ENCODE assay signal across 25 mouse cellular contexts in the genomic region with DNA sequence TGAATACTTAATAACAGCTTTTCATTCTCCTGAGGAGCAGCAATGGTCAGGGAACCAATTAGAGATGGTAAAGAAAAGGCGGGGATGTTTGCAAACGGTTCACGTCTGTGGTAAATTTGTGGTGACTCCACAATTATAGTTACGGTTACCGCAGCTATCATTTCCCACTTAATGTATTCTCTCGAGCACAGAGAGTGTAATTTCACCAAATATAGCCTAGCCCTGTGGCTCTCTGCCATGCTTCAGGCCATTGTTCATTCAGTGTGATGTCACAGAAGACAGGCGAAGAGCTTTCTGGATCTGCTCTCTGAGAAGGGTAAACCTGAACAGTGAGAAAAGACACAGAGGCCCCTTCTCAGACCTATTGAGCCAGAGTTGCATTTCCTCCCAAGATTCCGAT.
DNase-seq lines count a peak whose midpoint lies in the region; ATAC-seq and TF ChIP-seq lines count a peak whose summit lies in the region.
"Had no signal": no experiment of that assay in that cellular context is flagged by ENCODE, and none has a peak within 500 bp of the region (broad histone marks: within the 10 kb centered on the region; RNA-seq: fewer than 3 reads in every experiment).

No protein-coding gene starts in this region.

- H3K4me1 ChIP-seq in embryonic facial prominence, embryonic 14.5 days (ENCODE audit: control insufficient read depth, insufficient read depth, low read length) = peaks cover 3% of the 10 kb centered on the region; the same call in 1 of the 2 replicates
- peaks cover 2% of the 10 kb centered on the region; the same call in 1 of the 2 replicates for H3K4me1 ChIP-seq in embryonic facial prominence, embryonic 10.5 days
- H3K4me1 ChIP-seq in forebrain, postnatal 0 days (ENCODE audit: insufficient read depth) = no peaks in the 10 kb centered on the region
- H3K4me1 ChIP-seq in forebrain, embryonic 16.5 days (replicated peaks; ENCODE audit: control insufficient read depth, insufficient read depth, low read length) = no peaks in the 10 kb centered on the region
- no peaks in the 10 kb centered on the region for H3K4me1 ChIP-seq in midbrain, embryonic 11.5 days (ENCODE audit: control insufficient read depth, insufficient read depth, low read length)
- H3K4me1 ChIP-seq: embryonic facial prominence, embryonic 12.5 days; forebrain, embryonic 12.5 days; forebrain, embryonic 15.5 days had no signal

- H3K4me3 ChIP-seq in embryonic facial prominence, embryonic 14.5 days (ENCODE audit: low read depth, low read length) = no peak overlapping the region
- no peak overlapping the region for H3K4me3 ChIP-seq in embryonic facial prominence, embryonic 10.5 days
- no peak overlapping the region for H3K4me3 ChIP-seq in forebrain, postnatal 0 days (ENCODE audit: low read depth, low read length)
- H3K4me3 ChIP-seq in forebrain, embryonic 16.5 days (replicated peaks; ENCODE audit: low read length) = no peak overlapping the region
- H3K4me3 ChIP-seq in midbrain, embryonic 11.5 days (ENCODE audit: low read depth, low read length) = no peak overlapping the region
- H3K4me3 ChIP-seq: embryonic facial prominence, embryonic 12.5 days; forebrain, embryonic 12.5 days; forebrain, embryonic 15.5 days had no signal

- WGBS in embryonic facial prominence, embryonic 14.5 days = 54% methylated on average over 8 of the region's 8 CpGs
- 79% methylated on average over 8 of the region's 8 CpGs for WGBS in embryonic facial prominence, embryonic 10.5 days
- 58% methylated on average over 8 of the region's 8 CpGs for WGBS in forebrain, postnatal 0 days
- 67% methylated on average over 8 of the region's 8 CpGs for WGBS in forebrain, embryonic 16.5 days
- WGBS in midbrain, embryonic 11.5 days = 92% methylated on average over 8 of the region's 8 CpGs

- H3K9ac ChIP-seq in embryonic facial prominence, embryonic 14.5 days (ENCODE audit: low read depth, low read length) = no peak overlapping the region
- no peak overlapping the region for H3K9ac ChIP-seq in forebrain, postnatal 0 days
- H3K9ac ChIP-seq in forebrain, embryonic 16.5 days (replicated peaks; ENCODE audit: low read depth, low read length) = no peak overlapping the region
- H3K9ac ChIP-seq in midbrain, embryonic 11.5 days (ENCODE audit: low read length) = no peak overlapping the region
- H3K9ac ChIP-seq: embryonic facial prominence, embryonic 12.5 days; forebrain, embryonic 12.5 days; forebrain, embryonic 15.5 days had no signal

- no peak for TF ChIP-seq CTCF in forebrain, postnatal 0 days (IDR thresholded peaks at IDR 0.05; ENCODE audit: low read depth)
- TF ChIP-seq CTCF in brain, embryonic 14.5 days (IDR thresholded peaks at IDR 0.05; ENCODE audit: borderline replicate concordance, extremely low read depth, insufficient read depth, insufficient read length) = no peak

- TF ChIP-seq POLR2A in brain, embryonic 14.5 days (IDR thresholded peaks at IDR 0.05; ENCODE audit: borderline replicate concordance, extremely low read depth, insufficient read depth, insufficient read length, poor library complexity, severe bottlenecking) = no peak

- no peaks in the 10 kb centered on the region for H3K36me3 ChIP-seq in embryonic facial prominence, embryonic 14.5 days (ENCODE audit: control insufficient read depth, insufficient read depth, low read length)
- no peaks in the 10 kb centered on the region for H3K36me3 ChIP-seq in embryonic facial prominence, embryonic 10.5 days (replicated peaks)
- no peaks in the 10 kb centered on the region for H3K36me3 ChIP-seq in forebrain, postnatal 0 days (ENCODE audit: insufficient read depth)
- no peaks in the 10 kb centered on the region for H3K36me3 ChIP-seq in forebrain, embryonic 16.5 days (ENCODE audit: control insufficient read depth, insufficient read depth)
- H3K36me3 ChIP-seq in midbrain, embryonic 11.5 days (ENCODE audit: control insufficient read depth, insufficient read depth, low read length) = no peaks in the 10 kb centered on the region
- H3K36me3 ChIP-seq: embryonic facial prominence, embryonic 12.5 days; forebrain, embryonic 12.5 days; forebrain, embryonic 15.5 days; G1E had no signal

- no peaks in the 10 kb centered on the region for H3K27me3 ChIP-seq in embryonic facial prominence, embryonic 14.5 days (replicated peaks; ENCODE audit: control insufficient read depth, insufficient read depth, low read length)
- no peaks in the 10 kb centered on the region for H3K27me3 ChIP-seq in embryonic facial prominence, embryonic 10.5 days (replicated peaks; ENCODE audit: low read depth, poor library complexity, severe bottlenecking)
- no peaks in the 10 kb centered on the region for H3K27me3 ChIP-seq in forebrain, postnatal 0 days (ENCODE audit: insufficient read depth, low read length)
- H3K27me3 ChIP-seq in forebrain, embryonic 16.5 days (replicated peaks; ENCODE audit: control insufficient read depth, insufficient read depth, low read length) = no peaks in the 10 kb centered on the region
- H3K27me3 ChIP-seq in midbrain, embryonic 11.5 days (ENCODE audit: control insufficient read depth, insufficient read depth, low read length) = no peaks in the 10 kb centered on the region
- H3K27me3 ChIP-seq: CH12.LX; embryonic facial prominence, embryonic 12.5 days; forebrain, embryonic 12.5 days; forebrain, embryonic 15.5 days; Patski had no signal

- no peak overlapping the region for H3K27ac ChIP-seq in embryonic facial prominence, embryonic 14.5 days (replicated peaks; ENCODE audit: low read depth, low read length)
- H3K27ac ChIP-seq in embryonic facial prominence, embryonic 10.5 days (replicated peaks) = no peak overlapping the region
- H3K27ac ChIP-seq in forebrain, postnatal 0 days (ENCODE audit: low read depth, low read length) = no peak overlapping the region
- no peak overlapping the region for H3K27ac ChIP-seq in forebrain, embryonic 16.5 days (ENCODE audit: low read length)
- no peak overlapping the region for H3K27ac ChIP-seq in midbrain, embryonic 11.5 days (ENCODE audit: low read depth, low read length)
- H3K27ac ChIP-seq: embryonic facial prominence, embryonic 12.5 days; forebrain, embryonic 12.5 days; forebrain, embryonic 15.5 days had no signal

- H3K9me3 ChIP-seq in embryonic facial prominence, embryonic 14.5 days (ENCODE audit: control insufficient read depth, low read length) = no peaks in the 10 kb centered on the region
- no peaks in the 10 kb centered on the region for H3K9me3 ChIP-seq in embryonic facial prominence, embryonic 10.5 days
- no peaks in the 10 kb centered on the region for H3K9me3 ChIP-seq in forebrain, postnatal 0 days (ENCODE audit: low read length)
- no peaks in the 10 kb centered on the region for H3K9me3 ChIP-seq in forebrain, embryonic 16.5 days (ENCODE audit: control insufficient read depth, low read length)
- no peaks in the 10 kb centered on the region for H3K9me3 ChIP-seq in midbrain, embryonic 11.5 days (ENCODE audit: control insufficient read depth, low read length)
- H3K9me3 ChIP-seq: embryonic facial prominence, embryonic 12.5 days; forebrain, embryonic 12.5 days; forebrain, embryonic 15.5 days had no signal

- peak; percentile 55 for DNase-seq in embryonic facial prominence, embryonic 14.5 days (ENCODE audit: low spot score)
- DNase-seq in embryonic facial prominence, embryonic 10.5 days (ENCODE audit: low spot score) = no peak
- peak; percentile 8 for DNase-seq in forebrain, postnatal 0 days
- peak; percentile 23 for DNase-seq in brain, embryonic 14.5 days (ENCODE audit: low read depth)
- no peak for DNase-seq in midbrain, embryonic 11.5 days (ENCODE audit: low spot score, missing footprints)
- DNase-seq: adrenal gland, adult 8-10 months; adrenal gland, postnatal 14 days; adrenal gland, postnatal 36 days; B cell, adult 2 months; cerebellum, adult 11 months; cerebellum, adult 18-20 months; cerebellum, adult 8-10 months; cerebellum, adult 9-11 months; cerebellum, postnatal 14 days; cerebellum, postnatal 36 days; embryo, embryonic 11 days had no signal

- ATAC-seq in embryonic facial prominence, embryonic 14.5 days (ENCODE audit: low read depth) = peak; percentile 41; the same call in 1 of the 2 replicates
- ATAC-seq in forebrain, postnatal 0 days = no peak
- no peak for ATAC-seq in forebrain, embryonic 16.5 days
- no peak for ATAC-seq in midbrain, embryonic 11.5 days (ENCODE audit: low FRiP score)
- ATAC-seq: activated CD4-positive, CD25-positive, alpha-beta regulatory T cell, adult 4 months; CD4-positive, CD25-positive, alpha-beta regulatory T cell, adult 4 months; forebrain, embryonic 15.5 days; Patski had no signal

- no peak overlapping the region for H3K4me2 ChIP-seq in embryonic facial prominence, embryonic 14.5 days (ENCODE audit: low read depth, low read length)
- no peak overlapping the region for H3K4me2 ChIP-seq in forebrain, postnatal 0 days (ENCODE audit: low read depth)
- no peak overlapping the region for H3K4me2 ChIP-seq in forebrain, embryonic 16.5 days (ENCODE audit: low read length)
- no peak overlapping the region for H3K4me2 ChIP-seq in midbrain, embryonic 11.5 days
- H3K4me2 ChIP-seq: embryonic facial prominence, embryonic 12.5 days; forebrain, embryonic 12.5 days; forebrain, embryonic 15.5 days had no signal

Comparison
In these comparisons a context has a peak if more than half of its experiments do, and no peak if none do; other contexts are left out.
1. DNase-seq: peak in embryonic facial prominence, embryonic 14.5 days (single experiment), forebrain, postnatal 0 days (single experiment) and brain, embryonic 14.5 days (single experiment); none in embryonic facial prominence, embryonic 10.5 days (single experiment) and midbrain, embryonic 11.5 days (single experiment).